Mouse (Mus musculus) stomach, postnatal 0 days (tissue): ENCODE results near the gene Elovl6. TPM values are rescaled to one million over a fixed set of nuclear protein-coding genes. Genes with fewer than 3 reads are reported as not detected.

ENCODE experiments used
- ATAC-seq: fragments of 200-750 bp; cut with Nextera tagmentation; 2 replicates; pipeline ENCODE4 v1.8.0; 2017; ENCODE audit not compliant: low FRiP score, low TSS enrichment
- DNase-seq: peaks from one replicate; pipeline ENCODE4 v3.0.0-alpha.2; 2016; ENCODE audit warnings: low spot score
- H3K27ac ChIP-seq: fragments of 300-500 bp; sonication (generic); replicated peaks from 2 replicates; pipeline ENCODE4 v1.5.1; 2014; ENCODE audit warnings: mild to moderate bottlenecking, control low read depth
- H3K27me3 ChIP-seq: fragments of 300-500 bp; sonication (generic); 2 replicates; pipeline ENCODE4 v1.6.1; 2014; ENCODE audit warnings: low read length; ENCODE audit not compliant: control insufficient read depth, insufficient read depth
- H3K36me3 ChIP-seq: fragments of 300-500 bp; sonication (generic); 2 replicates; pipeline ENCODE4 v1.6.1; 2014; ENCODE audit warnings: low read length, mixed read lengths; ENCODE audit not compliant: control insufficient read depth, insufficient read depth
- H3K4me1 ChIP-seq: fragments of 300-500 bp; sonication (generic); replicated peaks from 2 replicates; pipeline ENCODE4 v1.6.1; 2014; ENCODE audit warnings: antibody characterized with exemption; ENCODE audit not compliant: control insufficient read depth, insufficient read depth
- H3K4me2 ChIP-seq: fragments of 300-500 bp; sonication (generic); replicated peaks from 2 replicates; pipeline ENCODE4 v1.6.1; 2014; ENCODE audit warnings: low read depth, mild to moderate bottlenecking, control low read depth, moderate library complexity
- H3K4me3 ChIP-seq: fragments of 300-500 bp; sonication (generic); 2 replicates; pipeline ENCODE4 v1.5.1; 2014; ENCODE audit warnings: low read depth, low read length, control low read depth
- H3K9ac ChIP-seq: fragments of 300-500 bp; sonication (generic); 2 replicates; pipeline ENCODE4 v1.6.1; 2014; ENCODE audit warnings: mild to moderate bottlenecking, low read length, control low read depth, mixed read lengths
- H3K9me3 ChIP-seq: fragments of 300-500 bp; sonication (generic); 2 replicates; pipeline ENCODE4 v1.6.1; 2016; ENCODE audit warnings: low read length; ENCODE audit not compliant: control insufficient read depth
- CTCF ChIP-seq: IDR thresholded peaks from 2 replicates; pipeline ENCODE4 v1.5.1; 2016; ENCODE audit warnings: antibody characterized with exemption, low read depth, mild to moderate bottlenecking, moderate library complexity
- EP300 ChIP-seq: optimal IDR thresholded peaks from 2 replicates; pipeline ENCODE3; 2016; ENCODE audit warnings: antibody characterized with exemption
- WGBS: fragments of 180-500 bp; shearing (Covaris S2); extraction: QIAGEN DNeasy Blood & Tissue Kit; methylation state at CpG from one replicate; pipeline ENCODE4 v1.1.7; 2014; 5-methylcytosine and 5-hydroxymethylcytosine counted together
- polyA plus RNA-seq: library from polyadenylated mRNA; unstranded; fragments of >200 nt; fragmentation: Nextera tagmentation; extraction: Ambion mirVana; gene quantifications from 2 replicates; pipeline ENCODE4 v1.2.1, GENCODE M21; 2015

The Elovl6 gene
- polyA plus RNA-seq, 1 experiment from 2014 or later = 34.2 TPM

DNA sequence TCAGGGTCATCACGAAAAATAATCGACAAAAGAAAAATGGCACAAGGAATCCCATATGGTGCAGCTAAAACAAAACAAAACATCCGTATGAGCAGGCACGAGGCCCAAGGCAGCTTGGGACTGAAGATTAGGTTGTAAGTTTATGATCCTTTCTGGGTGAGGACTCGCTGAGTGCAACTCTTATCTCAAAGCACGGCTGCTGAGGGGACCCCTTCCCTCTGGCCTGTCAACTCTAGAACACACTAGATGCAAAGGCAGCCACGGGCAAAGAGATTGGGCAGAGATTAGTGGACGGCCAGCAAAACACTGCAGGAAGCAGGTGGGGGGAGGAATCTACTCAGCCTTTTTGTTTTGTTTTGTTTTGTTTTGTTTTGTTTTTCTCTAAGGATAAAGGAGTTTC is 101.4 kb downstream of the Elovl6 start:
- H3K4me1 ChIP-seq = no peaks in the 10 kb centered on the region
- H3K36me3 ChIP-seq = no peaks in the 10 kb centered on the region
- ATAC-seq (no peak), DNase-seq (no peak)
- H3K27me3 ChIP-seq = no peaks in the 10 kb centered on the region
- no peaks in the 10 kb centered on the region for H3K9me3 ChIP-seq
- no peak for TF ChIP-seq CTCF
- no peak for TF ChIP-seq EP300
- H3K9ac ChIP-seq = no peak overlapping the region
- H3K4me3 ChIP-seq = no peak overlapping the region
- WGBS = 52% methylated on average over 8 of the region's 8 CpGs
- H3K27ac ChIP-seq = no peak overlapping the region
- H3K4me2 ChIP-seq = no peak overlapping the region

DNA sequence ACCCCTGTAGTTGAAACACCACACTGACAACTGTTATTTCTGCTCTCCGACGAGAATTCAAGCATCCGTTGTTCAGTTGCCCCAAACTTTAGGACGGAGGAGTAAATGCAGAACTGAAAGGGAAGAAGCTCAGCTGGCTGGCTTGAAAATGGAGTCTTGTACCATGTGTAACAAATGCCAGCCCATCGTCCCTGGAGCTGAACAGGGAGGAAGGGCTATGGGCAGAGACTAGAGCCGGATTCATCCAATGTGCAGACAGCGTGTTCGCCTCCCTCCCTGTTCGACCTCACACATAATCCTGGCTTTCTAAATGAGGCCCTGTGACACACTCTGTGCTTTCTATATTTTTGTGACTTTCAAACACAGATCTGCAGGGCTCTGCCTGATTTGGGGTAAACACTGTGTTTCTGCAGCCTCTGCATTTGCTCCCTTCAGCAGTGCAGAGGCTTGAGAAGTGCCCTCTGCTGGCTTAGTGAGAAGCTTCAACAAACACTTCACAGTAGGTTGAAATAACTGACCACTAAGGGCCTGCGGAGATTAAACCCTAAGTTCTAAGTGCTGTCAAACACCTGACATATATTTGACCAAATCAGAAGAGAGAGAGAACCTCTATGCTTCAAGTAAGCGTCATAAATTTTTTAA is 102.2 kb downstream of the Elovl6 start:
- DNase-seq (peak; percentile 28), ATAC-seq (peak; percentile 68; the same call in 1 of the 2 replicates)
- Histone ChIP-seq H3K27me3 (no peaks in the 10 kb centered on the region), H3K4me3 (no peak overlapping the region), H3K9me3 (no peaks in the 10 kb centered on the region), H3K27ac (no peak overlapping the region), H3K4me2 (no peak overlapping the region), H3K4me1 (no peaks in the 10 kb centered on the region), H3K36me3 (no peaks in the 10 kb centered on the region), H3K9ac (no peak overlapping the region)
- 71% methylated on average over 11 of the region's 11 CpGs for WGBS
- TF ChIP-seq CTCF = peak; percentile 79
- no peak for TF ChIP-seq EP300

DNA sequence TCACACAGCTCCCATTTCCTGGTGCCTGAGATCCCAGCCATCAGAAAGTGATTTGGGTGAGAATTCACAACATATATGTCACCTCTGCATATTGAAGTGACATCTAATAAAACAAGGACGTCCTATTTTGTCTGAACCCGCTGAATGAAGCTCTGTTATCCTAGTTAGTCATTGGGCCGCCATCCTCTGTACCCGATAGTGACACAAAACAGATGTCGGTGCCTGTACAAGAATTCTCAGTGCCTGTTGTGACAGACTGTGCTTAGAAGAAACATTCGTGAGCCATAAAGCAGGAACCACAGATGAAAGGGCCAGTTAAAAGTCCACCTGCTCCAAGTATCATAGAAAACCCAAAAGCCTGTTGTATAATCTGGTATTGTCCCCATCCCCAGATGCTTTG is 105.3 kb downstream of the Elovl6 start:
- H3K27me3 ChIP-seq = no peaks in the 10 kb centered on the region
- ATAC-seq (no peak), DNase-seq (no peak)
- H3K4me2 ChIP-seq = no peak overlapping the region
- H3K4me1 ChIP-seq = no peaks in the 10 kb centered on the region
- no peak overlapping the region for H3K9ac ChIP-seq
- TF ChIP-seq EP300 (no peak), CTCF (no peak)
- no peak overlapping the region for H3K4me3 ChIP-seq
- no peaks in the 10 kb centered on the region for H3K9me3 ChIP-seq
- WGBS = 76% methylated on average over 6 of the region's 6 CpGs
- H3K36me3 ChIP-seq = no peaks in the 10 kb centered on the region
- H3K27ac ChIP-seq = no peak overlapping the region

DNA sequence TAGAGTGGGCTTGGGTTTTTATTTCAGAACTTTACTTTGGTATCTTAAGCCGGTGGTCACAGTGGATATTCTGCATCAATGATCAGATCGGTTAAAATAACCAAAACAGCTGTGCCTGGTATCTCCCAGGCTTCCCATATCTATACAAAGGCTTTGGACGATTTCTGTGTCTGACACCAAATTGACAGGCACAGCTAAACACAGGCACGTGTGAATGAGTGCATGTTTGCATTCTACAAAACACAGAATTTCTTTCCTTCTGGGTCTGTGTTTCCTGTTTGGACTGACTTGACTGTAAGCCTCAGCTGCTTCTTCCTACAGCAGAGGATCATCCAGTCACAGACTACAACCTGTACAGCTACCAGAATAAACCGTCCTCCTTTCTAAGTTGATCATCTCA is 107.5 kb downstream of the Elovl6 start:
- Histone ChIP-seq H3K4me2 (no peak overlapping the region), H3K27ac (no peak overlapping the region), H3K9me3 (no peaks in the 10 kb centered on the region), H3K4me1 (no peaks in the 10 kb centered on the region), H3K27me3 (no peaks in the 10 kb centered on the region), H3K4me3 (no peak overlapping the region), H3K9ac (no peak overlapping the region), H3K36me3 (no peaks in the 10 kb centered on the region)
- WGBS = 52% methylated on average over 5 of the region's 5 CpGs
- no peak for ATAC-seq
- DNase-seq = no peak
- no peak for TF ChIP-seq CTCF
- TF ChIP-seq EP300 = no peak

DNA sequence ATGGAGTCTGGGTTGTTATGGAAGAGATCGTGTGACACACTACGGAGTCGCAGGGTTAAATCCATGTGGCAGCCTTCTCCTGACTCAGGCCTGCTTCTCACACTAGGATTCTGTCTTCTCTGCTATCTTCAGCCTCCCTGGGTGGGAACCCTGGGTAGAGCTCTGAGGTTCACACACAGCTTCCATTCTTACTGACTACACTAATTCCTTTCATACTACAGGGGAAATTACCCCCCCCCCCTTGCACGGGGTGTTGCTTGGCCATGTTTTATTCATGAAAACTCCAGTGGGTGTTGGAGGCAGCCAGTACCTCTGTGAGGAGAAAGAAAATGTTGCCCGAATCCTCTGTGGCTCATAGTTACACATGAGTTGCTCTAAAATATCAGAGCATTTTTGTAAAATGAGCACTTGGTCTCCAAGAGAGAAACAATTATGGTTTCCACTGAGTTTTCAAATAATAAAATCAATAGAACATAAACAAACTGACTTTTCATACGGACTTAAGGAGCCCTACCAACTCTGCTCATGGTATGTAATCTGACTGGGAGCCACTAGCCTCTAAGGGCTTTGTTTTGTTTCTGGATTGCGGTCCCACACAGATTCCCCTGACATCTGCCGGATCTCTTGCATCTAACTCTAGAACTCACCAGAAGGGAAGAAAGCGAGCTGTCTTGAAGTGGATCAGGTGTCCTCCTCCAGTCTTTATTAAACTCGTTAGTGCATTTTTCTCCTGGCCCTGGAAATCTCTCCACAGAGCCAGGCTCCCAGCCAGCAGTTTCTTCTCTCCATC is 108.3 kb downstream of the Elovl6 start:
- no peak overlapping the region for H3K27ac ChIP-seq
- no peak overlapping the region for H3K4me2 ChIP-seq
- H3K27me3 ChIP-seq = no peaks in the 10 kb centered on the region
- no peaks in the 10 kb centered on the region for H3K36me3 ChIP-seq
- DNase-seq = no peak
- no peaks in the 10 kb centered on the region for H3K9me3 ChIP-seq
- ATAC-seq = no peak
- 64% methylated on average over 10 of the region's 10 CpGs for WGBS
- no peak overlapping the region for H3K4me3 ChIP-seq
- H3K4me1 ChIP-seq = no peaks in the 10 kb centered on the region
- H3K9ac ChIP-seq = no peak overlapping the region
- TF ChIP-seq CTCF (no peak), EP300 (no peak)

DNA sequence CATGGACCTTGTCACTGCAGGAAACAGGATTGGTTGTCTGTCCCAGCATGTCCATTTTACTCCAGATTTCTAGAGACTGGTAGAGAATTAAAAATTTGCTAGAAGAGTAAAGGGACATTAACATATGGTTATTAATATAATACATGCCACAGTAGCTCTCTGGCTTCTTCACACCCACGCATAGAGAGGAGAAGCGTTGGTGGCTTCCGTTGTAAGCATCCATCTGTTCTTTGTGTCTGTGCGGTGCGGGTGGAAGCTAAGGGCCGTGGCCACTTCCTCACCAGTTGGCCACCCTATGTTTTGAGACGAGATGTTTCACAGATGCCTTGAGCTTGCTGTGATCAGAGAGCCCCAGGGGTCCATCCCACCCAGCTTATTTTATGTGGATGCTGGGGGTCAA is 109.5 kb downstream of the Elovl6 start:
- ATAC-seq (no peak), DNase-seq (no peak)
- TF ChIP-seq CTCF (no peak), EP300 (no peak)
- H3K27ac ChIP-seq = no peak overlapping the region
- H3K36me3 ChIP-seq = no peaks in the 10 kb centered on the region
- 92% methylated on average over 7 of the region's 7 CpGs for WGBS
- H3K9me3 ChIP-seq = no peaks in the 10 kb centered on the region
- H3K4me2 ChIP-seq = no peak overlapping the region
- no peaks in the 10 kb centered on the region for H3K27me3 ChIP-seq
- H3K4me1 ChIP-seq = no peaks in the 10 kb centered on the region
- H3K4me3 ChIP-seq = no peak overlapping the region
- H3K9ac ChIP-seq = no peak overlapping the region
